Mouse (Mus musculus) liver, postnatal 0 days (tissue): Measurements from ENCODE around the gene Ddx28. TPM values are rescaled to one million over a fixed set of nuclear protein-coding genes. Genes with fewer than 3 reads are reported as not detected.
"Not testable (repeated sequence)": the region's sequence is repeated elsewhere in the genome, so short reads cannot be mapped to it uniquely, and the experiment has no call there.

Experiments used
- ATAC-seq: fragments of 200-750 bp; cut with Nextera tagmentation; 2 replicates; pipeline ENCODE4 v1.8.0; 2017; ENCODE audit warnings: mild to moderate bottlenecking, moderate library complexity
- DNase-seq: peaks from one replicate; pipeline ENCODE4 v3.0.0-alpha.2; 2016
- H3K27ac ChIP-seq: fragments of 300-500 bp; sonication (generic); 2 replicates; pipeline ENCODE4 v1.5.1; 2014; ENCODE audit warnings: antibody characterized with exemption, moderate library complexity, mild to moderate bottlenecking, low read depth
- H3K27me3 ChIP-seq: fragments of 300-500 bp; sonication (generic); 2 replicates; pipeline ENCODE4 v1.6.1; 2014; ENCODE audit warnings: low read length, control low read depth, mixed read lengths; ENCODE audit not compliant: insufficient read depth
- H3K36me3 ChIP-seq: fragments of 300-500 bp; sonication (generic); replicated peaks from 2 replicates; pipeline ENCODE4 v1.6.1; 2014; ENCODE audit warnings: mild to moderate bottlenecking, control low read depth, low read length, moderate library complexity, mixed read lengths; ENCODE audit not compliant: insufficient read depth
- H3K4me1 ChIP-seq: fragments of 300-500 bp; sonication (generic); 2 replicates; pipeline ENCODE4 v1.6.1; 2014; ENCODE audit warnings: antibody characterized with exemption, mild to moderate bottlenecking, control low read depth; ENCODE audit not compliant: insufficient read depth
- H3K4me2 ChIP-seq: fragments of 300-500 bp; sonication (generic); 2 replicates; pipeline ENCODE4 v1.6.1; 2014; ENCODE audit warnings: low read depth, mild to moderate bottlenecking, low read length, moderate library complexity, mixed read lengths
- H3K4me3 ChIP-seq: fragments of 300-500 bp; sonication (generic); 2 replicates; pipeline ENCODE4 v1.5.1; 2014; ENCODE audit warnings: low read depth, low read length
- H3K9ac ChIP-seq: fragments of 300-500 bp; sonication (generic); replicated peaks from 2 replicates; pipeline ENCODE4 v1.6.1; 2014; ENCODE audit warnings: mild to moderate bottlenecking, moderate library complexity
- H3K9me3 ChIP-seq: fragments of 300-500 bp; sonication (generic); 2 replicates; pipeline ENCODE4 v1.6.1; 2016; ENCODE audit warnings: mild to moderate bottlenecking, control low read depth, low read length, mixed read lengths
- CTCF ChIP-seq: sonication (generic); IDR thresholded peaks from 2 replicates; pipeline ENCODE4 v1.5.1; 2016; ENCODE audit warnings: antibody characterized with exemption, low read depth
- EP300 ChIP-seq: IDR thresholded peaks from 2 replicates; pipeline ENCODE4 v1.6.1; 2016; ENCODE audit warnings: antibody characterized with exemption, low read depth, mild to moderate bottlenecking
- WGBS: fragments of 180-500 bp; shearing (Covaris S2); extraction: QIAGEN DNeasy Blood & Tissue Kit; methylation state at CpG from one replicate; pipeline ENCODE4 v1.1.7; 2014; ENCODE audit not compliant: insufficient replicate concordance; 5-methylcytosine and 5-hydroxymethylcytosine counted together
- polyA plus RNA-seq: library from polyadenylated mRNA; unstranded; fragments of >200 nt; fragmentation: Nextera tagmentation; extraction: Ambion mirVana; gene quantifications from 2 replicates; pipeline ENCODE4 v1.2.1, GENCODE M21; 2015

Ddx28 gene
- polyA plus RNA-seq, 1 experiment from 2014 or later = 14.7 TPM

DNA sequence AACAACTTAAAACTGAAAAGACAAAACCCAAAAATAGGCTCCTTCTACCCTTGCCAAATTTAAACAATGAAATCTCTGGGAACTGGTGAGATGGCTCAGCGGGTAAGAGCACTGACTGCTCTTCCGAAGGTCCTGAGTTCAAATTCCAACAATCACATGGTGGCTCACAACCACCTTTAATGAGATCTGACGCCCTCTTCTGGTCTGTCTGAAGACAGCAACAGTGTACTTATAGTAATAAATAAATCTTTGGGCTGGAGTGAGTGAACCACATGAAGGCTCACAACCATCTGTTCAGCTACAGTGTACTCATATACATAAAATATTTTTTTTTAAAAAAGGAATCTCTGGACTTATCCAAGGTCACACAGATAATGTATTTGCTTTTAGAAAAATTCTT lies 3.8 kb downstream of the Ddx28 start:
- H3K4me3 ChIP-seq, H3K9me3 ChIP-seq, H3K27me3 ChIP-seq, H3K9ac ChIP-seq, H3K27ac ChIP-seq, DNase-seq, ATAC-seq, H3K36me3 ChIP-seq, H3K4me2 ChIP-seq: not testable (repeated sequence)
- WGBS = 65% methylated on average over 3 of the region's 3 CpGs
- H3K4me1 ChIP-seq = peaks cover 18% of the 10 kb centered on the region
- peak; percentile 46 for TF ChIP-seq CTCF

GRCm38 (mm10) chr8:106007135-106007534 lies 4.5 kb downstream of the Ddx28 start:
- Histone ChIP-seq H3K27me3 (no peaks in the 10 kb centered on the region), H3K4me3 (no peak overlapping the region), H3K9me3 (no peaks in the 10 kb centered on the region), H3K27ac (0 out of 2 replicates have a peak overlapping the region, but pooled peaks have one; percentile 58), H3K36me3 (no peaks in the 10 kb centered on the region), H3K4me2 (no peak overlapping the region), H3K4me1 (peaks cover 18% of the 10 kb centered on the region), H3K9ac (no peak overlapping the region)
- peak; percentile 35 for ATAC-seq
- TF ChIP-seq EP300 (peak; percentile 91), CTCF (no peak)
- 53% methylated on average over 3 of the region's 3 CpGs for WGBS
- peak; percentile 32 for DNase-seq

GRCm38 (mm10) chr8:106006413-106006812 lies 5.3 kb downstream of the Ddx28 start:
- H3K9me3 ChIP-seq = no peaks in the 10 kb centered on the region
- TF ChIP-seq CTCF (peak; percentile 55), EP300 (no peak)
- no peaks in the 10 kb centered on the region for H3K36me3 ChIP-seq
- H3K4me2 ChIP-seq = no peak overlapping the region
- 81% methylated on average over 4 of the region's 4 CpGs for WGBS
- no peak for ATAC-seq
- H3K9ac ChIP-seq = no peak overlapping the region
- H3K27ac ChIP-seq = no peak overlapping the region
- H3K4me1 ChIP-seq = peaks cover 14% of the 10 kb centered on the region
- no peak overlapping the region for H3K4me3 ChIP-seq
- no peaks in the 10 kb centered on the region for H3K27me3 ChIP-seq
- DNase-seq = no peak

DNA sequence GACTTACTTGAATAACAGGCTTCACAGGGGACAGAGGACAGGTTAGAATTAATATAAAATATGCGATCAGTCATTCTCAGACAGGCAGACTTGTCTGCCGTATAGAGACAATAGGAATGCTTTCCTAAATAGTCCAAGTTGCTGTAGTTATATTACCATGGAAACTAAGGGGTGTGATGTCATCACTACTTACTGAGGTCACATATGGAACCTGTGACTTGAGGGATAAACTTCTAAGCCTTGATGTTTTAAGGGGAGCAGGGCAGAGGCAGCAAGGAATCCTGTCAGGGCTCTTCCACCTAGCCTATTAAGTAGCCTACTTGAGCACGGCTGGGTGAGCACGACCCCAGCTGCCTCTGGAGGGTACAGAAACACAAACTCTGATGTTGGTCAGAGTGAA lies 5.8 kb downstream of the Ddx28 start, which contains the start of gene Dpep2nb:
Dpep2nb (minus strand) TSS at position 101 of the 400 bp plus-strand sequence.
- 81% methylated on average over 4 of the region's 4 CpGs for WGBS
- no peak for ATAC-seq
- Histone ChIP-seq H3K36me3 (no peaks in the 10 kb centered on the region), H3K4me3 (no peak within 1 kb of the TSS), H3K9ac (no peak within 1 kb of the TSS), H3K4me2 (no peak within 1 kb of the TSS), H3K27me3 (no peaks in the 10 kb centered on the region), H3K9me3 (no peaks in the 10 kb centered on the region), H3K27ac (no peak within 1 kb of the TSS), H3K4me1 (peaks cover 14% of the 10 kb centered on the region)
- no peak for DNase-seq
- TF ChIP-seq EP300 = no peak
- no peak for TF ChIP-seq CTCF

DNA sequence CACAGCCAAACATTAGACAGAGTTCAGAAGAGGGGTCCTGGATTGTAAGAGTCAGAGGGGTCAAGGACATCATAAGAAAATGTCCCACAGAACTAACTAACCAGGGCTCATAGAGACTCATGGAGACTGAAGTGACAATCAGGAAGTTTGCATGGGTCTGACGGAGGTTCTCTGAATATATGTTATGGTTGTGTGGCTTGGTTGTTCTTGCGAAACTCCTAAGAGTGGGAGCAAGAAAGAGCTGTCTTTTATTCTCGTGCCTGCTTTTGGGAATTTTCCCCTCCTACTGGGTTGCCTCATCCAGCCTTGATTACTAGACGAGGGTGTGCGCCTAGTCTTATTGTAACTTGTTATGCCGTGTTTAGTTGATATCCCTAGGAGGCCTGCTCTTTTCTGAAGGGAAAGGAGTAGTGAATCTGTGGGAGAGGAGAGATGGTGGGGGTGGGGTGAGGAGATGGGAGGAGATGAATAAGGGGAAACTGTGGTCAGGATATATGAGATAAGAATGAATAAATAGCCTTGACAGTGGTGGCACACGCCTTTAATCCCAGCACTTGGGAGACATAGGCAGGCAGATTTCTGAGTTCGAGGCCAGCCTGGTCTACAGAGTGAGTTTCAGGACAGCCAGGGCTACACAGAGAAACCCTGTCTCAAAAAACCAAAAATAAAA lies 7.0 kb downstream of the Ddx28 start:
- WGBS = 52% methylated on average over 8 of the region's 8 CpGs
- no peak for DNase-seq

GRCm38 (mm10) chr8:106001908-106002307 lies 9.8 kb downstream of the Ddx28 start:
- Histone ChIP-seq H3K4me1 (peaks cover 7% of the 10 kb centered on the region), H3K36me3 (no peaks in the 10 kb centered on the region), H3K4me2 (no peak overlapping the region), H3K9me3 (no peaks in the 10 kb centered on the region), H3K27me3 (no peaks in the 10 kb centered on the region), H3K9ac (no peak overlapping the region), H3K27ac (no peak overlapping the region), H3K4me3 (no peak overlapping the region)
- DNase-seq (no peak), ATAC-seq (no peak)
- WGBS = 72% methylated on average over 4 of the region's 4 CpGs
- TF ChIP-seq CTCF (no peak), EP300 (no peak)

More for the DNA sequence above, 7.0 kb downstream of the Ddx28 start:
- TF ChIP-seq CTCF (no peak), EP300 (no peak)
- H3K9me3 ChIP-seq = no peaks in the 10 kb centered on the region
- no peak overlapping the region for H3K4me2 ChIP-seq
- H3K4me3 ChIP-seq = no peak overlapping the region
- no peak overlapping the region for H3K27ac ChIP-seq
- no peak overlapping the region for H3K9ac ChIP-seq
- H3K4me1 ChIP-seq = peaks cover 4% of the 10 kb centered on the region
- no peaks in the 10 kb centered on the region for H3K36me3 ChIP-seq
- no peak for ATAC-seq
- H3K27me3 ChIP-seq = no peaks in the 10 kb centered on the region
